Mouse (Mus musculus) neutrophil, adult 5-6 weeks (primary cell): Measurements from ENCODE around the gene Dcbld1. TPM values are rescaled to one million over a fixed set of nuclear protein-coding genes. Genes with fewer than 3 reads are reported as not detected.

Experiments
- total RNA-seq: library from RNA; stranded (forward); fragments of 200-1000 nt; gene quantifications from 2 replicates; pipeline ENCODE4 v1.2.3, GENCODE M21; 2017

Gene Dcbld1
- total RNA-seq, 1 experiment from 2014 or later, result 1.2 TPM

Other genes with a start within 250 kb of the Dcbld1 start
- gene Vgll2, start 211.1 kb upstream of the Dcbld1 start, total RNA-seq, result not detected in 2 replicates
- not detected in 2 replicates for gene Ros1, start 38.4 kb upstream of the Dcbld1 start, total RNA-seq
- gene Gm26741, start 125.1 kb downstream of the Dcbld1 start, total RNA-seq, result not detected in 2 replicates
- gene Gopc, start 148.5 kb downstream of the Dcbld1 start, total RNA-seq, result 46.0 and 52.3 TPM in 2 replicates
- not detected in 2 replicates for gene Nepn, start 155.4 kb downstream of the Dcbld1 start, total RNA-seq
- 18.9 and 26.0 TPM in 2 replicates for gene Nus1, start 183.9 kb downstream of the Dcbld1 start, total RNA-seq